Mouse (Mus musculus): ENCODE results near the gene AU018091. TPM values are rescaled to one million over a fixed set of nuclear protein-coding genes. Genes with fewer than 3 reads are reported as not detected.

AU018091 gene
- not detected in 2 replicates for polyA plus RNA-seq (2014; fragmentation: Nextera tagmentation; extraction: Ambion mirVana)

- no peaks in the 10 kb centered on the region for H3K36me3 ChIP-seq (ENCODE audit: control insufficient read depth, insufficient read depth, low read length)
- no peaks in the 10 kb centered on the region for H3K9me3 ChIP-seq (ENCODE audit: control insufficient read depth, low read length)
- no peaks in the 10 kb centered on the region for H3K27me3 ChIP-seq (replicated peaks; ENCODE audit: control insufficient read depth, insufficient read depth, low read length)
- H3K4me2 ChIP-seq (ENCODE audit: low read length), result no peak within 1 kb of the TSS
- H3K4me1 ChIP-seq (replicated peaks; ENCODE audit: control insufficient read depth, insufficient read depth, low read length), result no peaks in the 10 kb centered on the region
- no peak within 1 kb of the TSS for H3K4me3 ChIP-seq (ENCODE audit: low read depth, low read length)
- ATAC-seq (replicated peaks; ENCODE audit: low FRiP score, low TSS enrichment, low read depth) (no peak), DNase-seq (ENCODE audit: low spot score) (no peak)
- no peak within 1 kb of the TSS for H3K27ac ChIP-seq (ENCODE audit: low read depth)
- H3K9ac ChIP-seq (ENCODE audit: low read length), result no peak within 1 kb of the TSS
- 71% methylated on average over 3 of the region's 3 CpGs for WGBS
Measured at GRCm38 (mm10) chr7:3168925-3169324, at the start of gene AU018091. TSS of gene AU018091 (minus strand) at chr7:3169203.

DNA sequence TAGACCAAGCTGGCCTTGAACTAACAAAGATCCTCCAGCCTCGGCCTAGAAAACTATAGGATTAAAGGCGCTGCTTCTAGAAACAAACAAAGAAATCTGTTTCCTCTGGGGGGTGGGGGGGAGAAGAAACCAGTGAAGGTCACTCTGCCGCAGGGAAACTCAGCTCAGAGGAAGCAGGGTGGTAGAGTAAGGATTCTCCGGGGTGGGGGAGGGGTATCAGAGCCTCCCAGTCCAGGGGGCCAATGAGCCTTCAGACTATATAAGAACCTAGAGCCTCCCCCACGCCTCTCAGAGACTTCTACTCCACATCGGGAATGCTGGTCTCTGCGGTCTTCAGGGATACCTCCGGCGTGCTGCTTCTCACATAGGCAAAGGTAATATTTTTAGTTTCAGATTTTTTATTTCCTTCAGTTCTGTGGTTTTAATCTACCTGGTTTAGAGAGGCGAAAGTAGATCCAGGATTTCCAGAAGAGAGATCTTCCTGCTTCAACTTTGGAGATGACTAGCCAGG is 48.6 kb upstream of the AU018091 start:
- H3K36me3 ChIP-seq (ENCODE audit: control insufficient read depth, insufficient read depth, low read length), result no peaks in the 10 kb centered on the region
- no peak overlapping the region for H3K4me2 ChIP-seq (ENCODE audit: low read length)
- no peak for DNase-seq (ENCODE audit: low spot score)
- ATAC-seq (replicated peaks; ENCODE audit: low FRiP score, low TSS enrichment, low read depth), result no peak
- H3K4me3 ChIP-seq (ENCODE audit: low read depth, low read length), result no peak overlapping the region
- no peaks in the 10 kb centered on the region for H3K9me3 ChIP-seq (ENCODE audit: control insufficient read depth, low read length)
- 21% methylated on average over 10 of the region's 10 CpGs for WGBS
- H3K27me3 ChIP-seq (replicated peaks; ENCODE audit: control insufficient read depth, insufficient read depth, low read length), result peaks cover 27% of the 10 kb centered on the region
- H3K4me1 ChIP-seq (replicated peaks; ENCODE audit: control insufficient read depth, insufficient read depth, low read length), result no peaks in the 10 kb centered on the region
- no peak overlapping the region for H3K9ac ChIP-seq (ENCODE audit: low read length)
- no peak overlapping the region for H3K27ac ChIP-seq (ENCODE audit: low read depth)

GRCm38 (mm10) chr7:3216331-3216730 is 47.3 kb upstream of the AU018091 start:
- H3K27me3 ChIP-seq (replicated peaks; ENCODE audit: control insufficient read depth, insufficient read depth, low read length), result peaks cover 27% of the 10 kb centered on the region
- H3K9me3 ChIP-seq (ENCODE audit: control insufficient read depth, low read length), result no peaks in the 10 kb centered on the region
- WGBS, result 83% methylated on average over 2 of the region's 3 CpGs
- H3K4me1 ChIP-seq (replicated peaks; ENCODE audit: control insufficient read depth, insufficient read depth, low read length), result no peaks in the 10 kb centered on the region
- no peak overlapping the region for H3K4me2 ChIP-seq (ENCODE audit: low read length)
- no peak overlapping the region for H3K4me3 ChIP-seq (ENCODE audit: low read depth, low read length)
- no peak overlapping the region for H3K9ac ChIP-seq (ENCODE audit: low read length)
- no peak overlapping the region for H3K27ac ChIP-seq (ENCODE audit: low read depth)
- ATAC-seq (replicated peaks; ENCODE audit: low FRiP score, low TSS enrichment, low read depth) (no peak), DNase-seq (ENCODE audit: low spot score) (no peak)
- no peaks in the 10 kb centered on the region for H3K36me3 ChIP-seq (ENCODE audit: control insufficient read depth, insufficient read depth, low read length)

DNA sequence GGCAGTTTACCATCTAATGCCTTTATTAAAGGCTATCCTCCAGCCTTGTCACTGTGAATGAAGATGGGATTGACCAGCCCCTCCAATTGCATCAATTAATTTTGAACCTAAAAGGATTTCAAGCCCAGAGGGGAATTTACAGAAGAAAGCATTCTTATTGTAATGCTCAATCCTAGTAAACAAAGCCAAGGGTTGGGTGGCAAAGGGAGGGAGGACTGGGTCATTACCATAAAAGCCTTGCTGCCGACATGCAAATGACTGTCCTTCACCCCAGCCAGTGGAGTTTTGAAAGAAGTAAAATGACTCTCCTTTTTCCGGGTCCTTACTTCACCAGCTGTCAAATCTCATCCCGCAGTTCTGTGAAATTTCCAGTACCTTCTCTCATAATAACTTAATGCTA is 44.6 kb upstream of the AU018091 start:
- Histone ChIP-seq H3K27ac (ENCODE audit: low read depth) (no peak overlapping the region), H3K4me3 (ENCODE audit: low read depth, low read length) (no peak overlapping the region), H3K36me3 (ENCODE audit: control insufficient read depth, insufficient read depth, low read length) (no peaks in the 10 kb centered on the region), H3K9ac (ENCODE audit: low read length) (no peak overlapping the region), H3K4me2 (ENCODE audit: low read length) (no peak overlapping the region), H3K27me3 (replicated peaks; ENCODE audit: control insufficient read depth, insufficient read depth, low read length) (peaks cover 12% of the 10 kb centered on the region), H3K4me1 (replicated peaks; ENCODE audit: control insufficient read depth, insufficient read depth, low read length) (no peaks in the 10 kb centered on the region), H3K9me3 (ENCODE audit: control insufficient read depth, low read length) (no peaks in the 10 kb centered on the region)
- DNase-seq (ENCODE audit: low spot score) (no peak), ATAC-seq (replicated peaks; ENCODE audit: low FRiP score, low TSS enrichment, low read depth) (no peak)
- 23% methylated on average over 3 of the region's 3 CpGs for WGBS

- Histone ChIP-seq H3K4me1 (replicated peaks; ENCODE audit: control insufficient read depth, insufficient read depth, low read length) (no peaks in the 10 kb centered on the region), H3K9me3 (ENCODE audit: control insufficient read depth, low read length) (no peaks in the 10 kb centered on the region), H3K27ac (ENCODE audit: low read depth) (no peak overlapping the region), H3K27me3 (replicated peaks; ENCODE audit: control insufficient read depth, insufficient read depth, low read length) (peaks cover 8% of the 10 kb centered on the region), H3K4me3 (ENCODE audit: low read depth, low read length) (no peak overlapping the region), H3K9ac (ENCODE audit: low read length) (no peak overlapping the region), H3K4me2 (ENCODE audit: low read length) (no peak overlapping the region), H3K36me3 (ENCODE audit: control insufficient read depth, insufficient read depth, low read length) (no peaks in the 10 kb centered on the region)
- DNase-seq (ENCODE audit: low spot score) (no peak), ATAC-seq (replicated peaks; ENCODE audit: low FRiP score, low TSS enrichment, low read depth) (no peak)
- 59% methylated on average over 1 of the region's 1 CpGs for WGBS
Measured at GRCm38 (mm10) chr7:3213156-3213555, 44.2 kb upstream of the AU018091 start.

GRCm38 (mm10) chr7:3212002-3212790 is 43.2 kb upstream of the AU018091 start:
- Histone ChIP-seq H3K27me3 (replicated peaks; ENCODE audit: control insufficient read depth, insufficient read depth, low read length) (no peaks in the 10 kb centered on the region), H3K4me1 (replicated peaks; ENCODE audit: control insufficient read depth, insufficient read depth, low read length) (no peaks in the 10 kb centered on the region), H3K9me3 (ENCODE audit: control insufficient read depth, low read length) (no peaks in the 10 kb centered on the region), H3K9ac (ENCODE audit: low read length) (no peak overlapping the region), H3K4me3 (ENCODE audit: low read depth, low read length) (no peak overlapping the region), H3K36me3 (ENCODE audit: control insufficient read depth, insufficient read depth, low read length) (no peaks in the 10 kb centered on the region), H3K27ac (ENCODE audit: low read depth) (no peak overlapping the region), H3K4me2 (ENCODE audit: low read length) (no peak overlapping the region)
- WGBS, result 73% methylated on average over 12 of the region's 12 CpGs
- DNase-seq (ENCODE audit: low spot score) (no peak), ATAC-seq (replicated peaks; ENCODE audit: low FRiP score, low TSS enrichment, low read depth) (no peak)

GRCm38 (mm10) chr7:3211518-3211917 is 42.5 kb upstream of the AU018091 start:
- H3K4me1 ChIP-seq (replicated peaks; ENCODE audit: control insufficient read depth, insufficient read depth, low read length), result no peaks in the 10 kb centered on the region
- WGBS, result 81% methylated on average over 8 of the region's 8 CpGs
- DNase-seq (ENCODE audit: low spot score) (no peak), ATAC-seq (replicated peaks; ENCODE audit: low FRiP score, low TSS enrichment, low read depth) (no peak)
- H3K4me3 ChIP-seq (ENCODE audit: low read depth, low read length), result no peak overlapping the region
- H3K4me2 ChIP-seq (ENCODE audit: low read length), result no peak overlapping the region
- no peaks in the 10 kb centered on the region for H3K36me3 ChIP-seq (ENCODE audit: control insufficient read depth, insufficient read depth, low read length)
- H3K27ac ChIP-seq (ENCODE audit: low read depth), result no peak overlapping the region
- no peak overlapping the region for H3K9ac ChIP-seq (ENCODE audit: low read length)
- no peaks in the 10 kb centered on the region for H3K27me3 ChIP-seq (replicated peaks; ENCODE audit: control insufficient read depth, insufficient read depth, low read length)
- no peaks in the 10 kb centered on the region for H3K9me3 ChIP-seq (ENCODE audit: control insufficient read depth, low read length)

DNA sequence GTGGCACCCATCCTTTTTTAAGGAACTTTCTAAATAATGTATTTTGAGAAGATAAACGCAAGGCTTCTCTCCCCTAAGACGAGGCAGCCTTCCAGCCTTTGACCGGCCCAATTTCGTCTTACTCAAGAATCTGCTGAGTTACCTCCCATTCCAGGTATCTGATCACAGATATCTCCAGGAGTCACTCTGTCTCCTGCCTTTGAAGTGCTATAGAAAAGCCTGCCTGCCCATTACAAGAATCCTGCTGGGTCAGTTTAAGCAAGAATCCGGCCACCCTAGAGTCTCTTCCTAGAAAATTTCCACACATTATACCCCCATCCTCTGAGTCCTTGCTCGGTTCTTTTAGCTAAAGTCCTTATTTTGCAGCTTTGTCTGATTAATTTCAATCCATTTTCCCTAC is 41.6 kb upstream of the AU018091 start:
- Histone ChIP-seq H3K36me3 (ENCODE audit: control insufficient read depth, insufficient read depth, low read length) (no peaks in the 10 kb centered on the region), H3K4me1 (replicated peaks; ENCODE audit: control insufficient read depth, insufficient read depth, low read length) (no peaks in the 10 kb centered on the region), H3K4me2 (ENCODE audit: low read length) (no peak overlapping the region), H3K9ac (ENCODE audit: low read length) (no peak overlapping the region), H3K9me3 (ENCODE audit: control insufficient read depth, low read length) (no peaks in the 10 kb centered on the region), H3K27me3 (replicated peaks; ENCODE audit: control insufficient read depth, insufficient read depth, low read length) (no peaks in the 10 kb centered on the region), H3K27ac (ENCODE audit: low read depth) (no peak overlapping the region), H3K4me3 (ENCODE audit: low read depth, low read length) (no peak overlapping the region)
- DNase-seq (ENCODE audit: low spot score) (no peak), ATAC-seq (replicated peaks; ENCODE audit: low FRiP score, low TSS enrichment, low read depth) (no peak)
- WGBS, result 40% methylated on average over 6 of the region's 6 CpGs

DNA sequence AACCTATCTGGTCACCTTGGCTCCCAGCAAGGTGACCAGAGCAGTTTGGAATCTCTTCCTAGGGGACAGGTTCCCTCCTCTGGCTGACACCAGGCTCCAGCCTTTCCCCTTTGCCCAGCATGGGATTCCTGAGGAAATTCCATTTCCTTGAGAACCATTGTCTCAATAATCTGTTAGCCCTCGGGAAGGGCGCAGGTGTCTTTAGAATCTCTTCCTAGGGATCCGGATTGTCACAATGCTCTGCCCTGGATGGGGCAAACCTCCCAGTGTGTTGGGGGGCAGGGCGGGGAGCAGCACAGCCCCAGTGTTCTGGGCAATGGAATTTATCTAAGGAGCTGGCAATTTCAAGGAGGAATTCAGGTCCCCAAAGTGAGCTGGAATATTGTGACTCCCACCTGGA is 37.5 kb upstream of the AU018091 start:
- Histone ChIP-seq H3K9me3 (ENCODE audit: control insufficient read depth, low read length) (no peaks in the 10 kb centered on the region), H3K27me3 (replicated peaks; ENCODE audit: control insufficient read depth, insufficient read depth, low read length) (no peaks in the 10 kb centered on the region), H3K4me2 (ENCODE audit: low read length) (no peak overlapping the region), H3K4me3 (ENCODE audit: low read depth, low read length) (no peak overlapping the region), H3K27ac (ENCODE audit: low read depth) (no peak overlapping the region), H3K36me3 (ENCODE audit: control insufficient read depth, insufficient read depth, low read length) (no peaks in the 10 kb centered on the region), H3K4me1 (replicated peaks; ENCODE audit: control insufficient read depth, insufficient read depth, low read length) (no peaks in the 10 kb centered on the region), H3K9ac (ENCODE audit: low read length) (no peak overlapping the region)
- no peak for ATAC-seq (replicated peaks; ENCODE audit: low FRiP score, low TSS enrichment, low read depth)
- no peak for DNase-seq (ENCODE audit: low spot score)
- 36% methylated on average over 4 of the region's 4 CpGs for WGBS
